Mouse (Mus musculus) forebrain, postnatal 0 days (tissue): Measurements from ENCODE around the gene Csrp1. TPM values are rescaled to one million over a fixed set of nuclear protein-coding genes. Genes with fewer than 3 reads are reported as not detected.

ENCODE experiments used
- ATAC-seq: fragments of 200-750 bp; cut with Nextera tagmentation; 2 replicates; pipeline ENCODE4 v1.8.0; 2017; ENCODE audit warnings: mild to moderate bottlenecking, moderate library complexity
- DNase-seq: peaks from one replicate; pipeline ENCODE4 v3.0.0-alpha.2; 2015
- H3K27ac ChIP-seq: fragments of 300-500 bp; sonication (generic); 2 replicates; pipeline ENCODE4 v1.5.1; 2014; ENCODE audit warnings: low read depth, mild to moderate bottlenecking, antibody characterized with exemption, low read length, moderate library complexity, mixed read lengths
- H3K27me3 ChIP-seq: fragments of 300-500 bp; sonication (generic); 2 replicates; pipeline ENCODE4 v1.6.1; 2014; ENCODE audit warnings: mild to moderate bottlenecking, low read length, mixed read lengths; ENCODE audit not compliant: insufficient read depth
- H3K36me3 ChIP-seq: fragments of 300-500 bp; sonication (generic); 2 replicates; pipeline ENCODE4 v1.6.1; 2014; ENCODE audit warnings: mild to moderate bottlenecking, moderate library complexity; ENCODE audit not compliant: insufficient read depth
- H3K4me1 ChIP-seq: fragments of 300-500 bp; sonication (generic); 2 replicates; pipeline ENCODE4 v1.6.1; 2014; ENCODE audit warnings: antibody characterized with exemption; ENCODE audit not compliant: insufficient read depth
- H3K4me2 ChIP-seq: fragments of 300-500 bp; sonication (generic); 2 replicates; pipeline ENCODE4 v1.6.1; 2014; ENCODE audit warnings: low read depth, mild to moderate bottlenecking, moderate library complexity
- H3K4me3 ChIP-seq: fragments of 300-500 bp; sonication (generic); 2 replicates; pipeline ENCODE4 v1.5.1; 2014; ENCODE audit warnings: low read depth, low read length, mixed read lengths
- H3K9ac ChIP-seq: fragments of 300-500 bp; sonication (generic); 2 replicates; pipeline ENCODE4 v1.6.1; 2014; ENCODE audit warnings: mild to moderate bottlenecking
- H3K9me3 ChIP-seq: fragments of 300-500 bp; sonication (generic); 2 replicates; pipeline ENCODE4 v1.6.1; 2016; ENCODE audit warnings: low read length
- CTCF ChIP-seq: sonication (generic); IDR thresholded peaks from 2 replicates; pipeline ENCODE4 v1.5.1; 2016; ENCODE audit warnings: antibody characterized with exemption, control low read depth, low read depth
- WGBS: fragments of 180-500 bp; shearing (Covaris S2); extraction: QIAGEN DNeasy Blood & Tissue Kit; methylation state at CpG from one replicate; pipeline ENCODE4 v1.1.7; 2014; 5-methylcytosine and 5-hydroxymethylcytosine counted together
- polyA plus RNA-seq: library from polyadenylated mRNA; unstranded; fragments of >200 nt; fragmentation: Nextera tagmentation; extraction: Ambion mirVana; gene quantifications from 2 replicates; pipeline ENCODE4 v1.2.1, GENCODE M21; 2015
- total RNA-seq: library from RNA; depleted of rRNA; stranded (reverse); fragments of >200 nt; gene quantifications from 2 replicates; pipeline ENCODE4 v1.2.3, GENCODE M21; 2014; rRNA removed

The Csrp1 gene
- total and polyA plus RNA-seq, 2 experiments from 2014 or later = 21.0 to 55.7 TPM

GRCm38 (mm10) chr1:135793370-135794215, 73.7 kb downstream of the Csrp1 start:
- Histone ChIP-seq H3K9me3 (no peaks in the 10 kb centered on the region), H3K27me3 (no peaks in the 10 kb centered on the region; the same call in 1 of the 2 replicates), H3K4me2 (peak overlapping the region; percentile 42), H3K27ac (no peak overlapping the region), H3K4me1 (peaks cover 8% of the 10 kb centered on the region; the same call in 1 of the 2 replicates), H3K9ac (peak overlapping the region; percentile 39), H3K4me3 (no peak overlapping the region), H3K36me3 (no peaks in the 10 kb centered on the region)
- WGBS = 16% methylated on average over 26 of the region's 27 CpGs
- no peak for TF ChIP-seq CTCF
- peak; percentile 68 for ATAC-seq
- DNase-seq = peak; percentile 29

- Histone ChIP-seq H3K4me1 (peaks cover 8% of the 10 kb centered on the region; the same call in 1 of the 2 replicates), H3K4me2 (peak overlapping the region; percentile 42; the same call in 1 of the 2 replicates), H3K4me3 (no peak overlapping the region), H3K9ac (peak overlapping the region; percentile 39; the same call in 1 of the 2 replicates), H3K27me3 (no peaks in the 10 kb centered on the region; the same call in 1 of the 2 replicates), H3K27ac (no peak overlapping the region), H3K9me3 (no peaks in the 10 kb centered on the region), H3K36me3 (no peaks in the 10 kb centered on the region)
- TF ChIP-seq CTCF = no peak
- WGBS = 50% methylated on average over 20 of the region's 20 CpGs
- no peak for DNase-seq
- ATAC-seq = no peak
These were observed 74.6 kb downstream of the Csrp1 start for GRCm38 (mm10) chr1:135794216-135795134.

GRCm38 (mm10) chr1:135798492-135798891, 78.6 kb downstream of the Csrp1 start:
- no peak for TF ChIP-seq CTCF
- 71% methylated on average over 1 of the region's 1 CpGs for WGBS
- no peak for ATAC-seq

GRCm38 (mm10) chr1:135799109-135799627, 79.3 kb downstream of the Csrp1 start:
- WGBS = 82% methylated on average over 8 of the region's 8 CpGs
- ATAC-seq = no peak

More at GRCm38 (mm10) chr1:135798492-135798891, 78.6 kb downstream of the Csrp1 start:
- Histone ChIP-seq H3K9me3 (no peaks in the 10 kb centered on the region), H3K4me2 (no peak overlapping the region), H3K4me3 (no peak overlapping the region), H3K27me3 (no peaks in the 10 kb centered on the region; the same call in 1 of the 2 replicates), H3K4me1 (peaks cover 7% of the 10 kb centered on the region; the same call in 1 of the 2 replicates), H3K36me3 (no peaks in the 10 kb centered on the region), H3K27ac (no peak overlapping the region), H3K9ac (no peak overlapping the region)
- no peak for DNase-seq

GRCm38 (mm10) chr1:135800192-135800950, 80.5 kb downstream of the Csrp1 start:
- H3K36me3 ChIP-seq = no peaks in the 10 kb centered on the region
- no peak for TF ChIP-seq CTCF
- 48% methylated on average over 8 of the region's 8 CpGs for WGBS
- H3K27ac ChIP-seq = no peak overlapping the region
- ATAC-seq (no peak), DNase-seq (no peak)
- H3K9ac ChIP-seq = no peak overlapping the region
- H3K4me1 ChIP-seq = no peaks in the 10 kb centered on the region
- no peaks in the 10 kb centered on the region for H3K9me3 ChIP-seq
- no peak overlapping the region for H3K4me2 ChIP-seq
- H3K27me3 ChIP-seq = no peaks in the 10 kb centered on the region
- no peak overlapping the region for H3K4me3 ChIP-seq

More at GRCm38 (mm10) chr1:135799109-135799627, 79.3 kb downstream of the Csrp1 start:
- no peaks in the 10 kb centered on the region for H3K9me3 ChIP-seq
- no peak overlapping the region for H3K4me3 ChIP-seq
- no peak overlapping the region for H3K4me2 ChIP-seq
- H3K36me3 ChIP-seq = no peaks in the 10 kb centered on the region
- no peaks in the 10 kb centered on the region; the same call in 1 of the 2 replicates for H3K27me3 ChIP-seq
- 0 out of 2 replicates have a peak, but pooled peaks cover under 1% of the 10 kb centered on the region for H3K4me1 ChIP-seq
- H3K9ac ChIP-seq = no peak overlapping the region
- H3K27ac ChIP-seq = no peak overlapping the region
- no peak for TF ChIP-seq CTCF
- DNase-seq = no peak

Other genes starting within 250 kb of the Csrp1 start
- 67.9 and 85.8 TPM in 2 replicates for gene Nav1, start 112.8 kb upstream of the Csrp1 start, total RNA-seq
- 19.7 and 35.5 TPM in 2 replicates for gene Nav1, start 112.8 kb upstream of the Csrp1 start, polyA plus RNA-seq
- 23.6 and 27.2 TPM in 2 replicates for gene Phlda3, start 46.1 kb downstream of the Csrp1 start, total RNA-seq
- gene Phlda3, start 46.1 kb downstream of the Csrp1 start, polyA plus RNA-seq = 28.5 and 30.3 TPM in 2 replicates
- 0.19 TPM in 1 of 2 replicates, not detected in the other for gene Tnni1, start 59.4 kb downstream of the Csrp1 start, total RNA-seq
- 0.39 and 0.48 TPM in 2 replicates for gene Tnni1, start 59.4 kb downstream of the Csrp1 start, polyA plus RNA-seq
- gene Lad1, start 98.5 kb downstream of the Csrp1 start, total RNA-seq = 0.31 and 0.81 TPM in 2 replicates
- gene Lad1, start 98.5 kb downstream of the Csrp1 start, polyA plus RNA-seq = 0.35 and 0.40 TPM in 2 replicates
- 0.67 and 0.77 TPM in 2 replicates for gene Tnnt2, start 116.3 kb downstream of the Csrp1 start, total RNA-seq
- gene Tnnt2, start 116.3 kb downstream of the Csrp1 start, polyA plus RNA-seq = 0.63 and 0.89 TPM in 2 replicates
- gene Pkp1, start 199.1 kb downstream of the Csrp1 start, total RNA-seq = 0.10 TPM in 1 of 2 replicates, not detected in the other
- gene Pkp1, start 199.1 kb downstream of the Csrp1 start, polyA plus RNA-seq = 0.04 and 0.06 TPM in 2 replicates